Mouse (Mus musculus) R1 (cell line): ENCODE data around the gene Sox30.

Experiments
- DNase-seq: peaks from one replicate; pipeline ENCODE4 v3.0.0-alpha.2; 2018; ENCODE audit warnings: low read depth, low spot score

Gene Sox30

DNA sequence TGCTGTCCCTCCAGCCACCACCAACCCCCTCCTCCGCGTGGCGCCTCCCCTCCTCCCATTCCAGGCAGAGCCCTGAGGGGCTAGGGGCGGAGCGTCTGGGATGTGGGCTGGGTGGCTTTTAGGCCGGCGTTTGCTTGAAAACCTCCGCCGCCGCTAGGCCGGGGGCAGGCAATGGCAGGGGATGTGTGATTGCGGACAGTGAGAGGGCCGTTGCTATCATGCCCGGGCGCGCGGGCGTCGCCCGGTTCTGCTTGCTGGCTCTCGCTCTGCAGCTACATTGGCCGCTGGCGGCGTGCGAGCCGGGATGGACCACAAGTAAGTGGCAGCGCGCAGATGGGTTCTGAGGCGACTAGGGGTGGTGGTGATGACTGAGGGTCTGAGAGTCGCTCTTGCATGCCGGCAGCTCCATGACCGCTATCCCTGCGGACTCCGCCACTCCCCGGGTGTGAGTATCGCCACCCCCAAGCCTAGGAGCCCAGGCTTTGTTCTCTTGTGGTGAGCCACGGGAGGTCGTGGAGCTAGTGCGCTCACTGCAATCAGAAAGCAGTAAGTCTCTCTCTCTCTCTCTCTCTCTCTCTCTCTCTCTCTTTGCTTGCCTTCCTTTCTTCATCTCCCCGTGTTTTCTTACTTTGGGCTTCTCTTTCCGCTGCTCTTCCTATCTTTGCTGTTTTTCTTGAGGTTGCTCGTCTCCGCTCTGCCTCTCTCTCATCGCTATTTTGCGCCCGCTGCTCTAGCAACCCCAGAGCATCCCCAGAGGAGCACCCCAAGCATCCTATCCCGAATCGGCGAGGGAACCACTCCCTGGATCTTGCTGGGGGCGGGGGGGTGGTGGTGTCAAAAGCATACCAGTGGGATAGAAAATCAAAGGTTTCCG lies 76.0 kb downstream of the Sox30 start, which contains the start of gene Adam19:
Adam19 (plus strand) TSS at position 97 of the 874 bp plus-strand sequence.
- peak; percentile 90 for DNase-seq

DNA sequence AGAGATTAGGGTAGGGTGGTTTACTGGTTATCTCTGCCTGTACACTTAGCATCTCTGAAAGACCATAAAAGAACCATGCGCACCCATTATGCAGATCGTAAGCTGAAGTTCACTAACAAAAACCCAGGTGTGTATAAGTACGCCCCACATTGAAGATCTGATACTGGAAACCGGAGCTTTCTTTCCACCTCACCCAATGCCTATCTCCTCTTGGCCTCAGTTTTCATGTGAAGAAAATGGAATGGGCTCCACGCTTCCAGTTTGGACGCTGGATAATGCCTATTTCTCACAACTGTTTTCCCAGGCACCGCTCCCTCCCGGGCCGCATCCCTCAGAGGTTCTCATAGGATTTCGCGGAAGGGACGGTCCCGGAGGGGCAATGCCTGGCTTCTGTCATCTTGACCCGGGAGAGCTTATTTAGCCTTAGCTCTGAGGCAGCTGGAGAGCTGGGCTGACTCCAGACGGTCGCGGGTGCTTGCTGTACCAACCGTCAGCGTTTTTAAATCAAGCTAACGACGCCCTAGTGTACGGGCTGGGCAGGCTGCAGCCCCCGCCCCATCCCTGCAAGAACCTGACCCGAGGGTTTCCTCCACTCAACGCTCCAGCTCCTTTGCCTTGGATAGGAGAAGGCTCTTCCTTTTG lies 76.8 kb downstream of the Sox30 start:
- DNase-seq, result peak; percentile 47

DNA sequence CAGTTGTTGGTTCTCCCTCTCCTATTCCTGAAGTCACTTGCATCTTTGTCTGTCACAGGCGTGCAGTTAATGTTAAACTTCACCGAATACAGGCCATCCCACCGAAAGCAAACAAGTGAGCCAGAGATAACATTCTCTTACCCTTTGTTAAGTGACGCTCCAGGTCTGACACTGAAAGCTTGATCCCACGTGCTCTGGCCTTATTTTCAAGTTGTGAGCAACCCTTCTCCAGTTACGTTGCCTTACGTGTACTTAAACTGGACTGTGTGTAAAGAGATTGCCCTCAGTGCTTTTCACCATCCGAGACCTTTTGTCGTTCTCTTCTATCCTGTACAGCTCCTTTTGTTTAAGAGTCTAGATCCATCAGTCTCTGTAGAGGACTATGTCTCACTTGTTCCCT lies 77.9 kb downstream of the Sox30 start:
- no peak for DNase-seq

DNA sequence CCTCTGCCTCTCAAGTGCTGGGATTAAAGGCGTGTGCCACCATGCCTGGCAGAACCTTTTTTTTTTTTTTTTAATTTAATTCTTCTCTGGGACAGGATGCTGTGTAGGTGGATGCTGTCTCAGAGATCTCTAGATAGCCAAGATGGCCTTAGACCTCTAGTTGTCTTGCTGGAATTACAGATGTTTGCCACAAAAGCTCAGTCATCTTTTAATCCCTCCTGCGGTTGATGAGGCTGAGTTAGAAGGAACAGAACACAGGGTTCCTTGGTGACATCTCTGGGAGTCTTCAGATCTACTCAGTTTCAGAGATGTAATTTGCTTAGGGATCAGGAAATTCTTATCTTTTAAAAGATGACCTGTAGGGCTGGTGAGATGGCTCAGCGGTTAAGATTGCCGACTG lies 78.8 kb downstream of the Sox30 start:
- DNase-seq, result no peak

DNA sequence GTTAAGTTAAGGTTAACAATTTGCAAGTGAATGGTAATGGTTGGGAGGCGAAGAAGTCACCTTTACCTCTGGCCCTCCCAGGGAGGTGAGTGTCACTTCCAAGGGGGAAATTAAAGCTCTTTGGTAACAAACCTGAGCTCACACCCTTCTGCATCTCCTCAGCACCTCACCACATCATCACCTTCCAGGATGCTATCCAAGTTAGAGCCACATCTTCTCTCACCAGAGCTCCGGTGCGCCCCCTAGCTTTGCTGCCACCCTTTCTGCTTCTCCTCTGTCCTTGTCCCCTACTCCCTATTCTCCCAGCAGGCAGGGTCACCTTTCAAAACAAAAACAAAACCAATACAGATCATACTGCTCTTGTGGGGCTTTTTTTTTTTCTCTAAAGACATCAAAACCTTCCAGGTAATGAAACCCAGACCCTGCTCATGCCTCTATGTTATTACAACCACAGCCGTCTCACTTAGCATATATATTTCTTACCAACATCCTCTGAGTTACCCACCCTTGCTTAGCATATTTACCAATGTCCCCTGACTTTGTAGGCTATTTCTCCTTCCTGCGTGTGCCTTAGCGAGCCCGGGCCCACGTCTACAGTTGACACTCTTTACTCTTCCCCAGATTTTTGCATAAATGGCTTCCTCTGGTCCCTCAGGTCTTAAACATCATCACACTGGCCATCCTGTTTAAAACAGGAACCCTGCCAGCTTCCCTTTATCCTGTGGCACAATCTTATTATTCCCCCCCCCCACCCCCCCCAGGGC lies 80.0 kb downstream of the Sox30 start:
- peak; percentile 55 for DNase-seq

DNA sequence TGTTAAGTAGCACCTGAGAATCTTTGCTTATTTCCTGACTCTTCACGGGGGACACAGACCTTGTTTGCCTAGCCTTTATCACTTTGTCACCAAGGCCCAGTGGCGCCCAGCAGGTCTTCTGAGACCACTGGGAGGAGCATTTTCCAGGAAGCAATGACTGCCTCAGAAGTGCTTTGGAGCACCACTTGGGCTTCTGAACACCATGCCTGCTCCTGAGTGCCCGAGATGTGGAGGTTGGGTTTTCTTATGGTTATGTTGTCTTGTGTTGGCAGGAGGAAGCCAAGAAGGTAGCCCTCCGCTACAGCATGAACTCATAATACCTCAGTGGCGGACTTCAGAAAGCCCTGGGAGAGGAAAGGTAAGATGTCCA lies 80.5 kb downstream of the Sox30 start:
- DNase-seq, result no peak

DNA sequence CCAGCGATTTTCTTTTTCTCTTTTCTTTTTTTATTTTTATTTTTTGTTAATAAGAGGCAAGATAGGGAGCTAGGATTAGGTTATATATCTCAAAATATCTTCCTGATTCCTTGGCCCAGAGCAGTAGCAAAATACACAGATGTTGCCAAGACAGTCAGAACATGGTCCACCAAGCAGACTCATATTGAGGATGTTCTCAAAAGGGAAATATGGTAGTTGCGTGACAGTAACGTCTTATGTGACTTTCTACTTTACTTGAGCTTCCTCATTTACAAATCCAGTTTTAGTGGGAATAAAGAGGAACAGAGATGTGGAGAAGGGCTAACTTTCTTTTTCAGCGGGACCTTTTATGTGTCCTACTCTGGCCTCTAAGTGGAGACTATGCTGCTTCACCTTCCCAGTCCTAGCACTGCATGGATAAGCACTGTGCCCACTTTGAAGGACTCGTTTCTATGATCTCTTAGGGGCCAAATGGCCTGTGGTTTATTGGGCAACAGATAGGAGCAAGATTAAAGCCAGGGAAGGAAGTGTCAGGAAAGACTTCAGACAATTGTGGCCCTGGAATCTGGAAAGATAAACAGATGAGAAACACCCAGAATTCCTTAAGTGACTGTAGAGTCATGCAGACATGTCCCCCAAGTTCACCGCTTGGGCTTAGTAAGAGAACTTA lies 81.8 kb downstream of the Sox30 start:
- no peak for DNase-seq

DNA sequence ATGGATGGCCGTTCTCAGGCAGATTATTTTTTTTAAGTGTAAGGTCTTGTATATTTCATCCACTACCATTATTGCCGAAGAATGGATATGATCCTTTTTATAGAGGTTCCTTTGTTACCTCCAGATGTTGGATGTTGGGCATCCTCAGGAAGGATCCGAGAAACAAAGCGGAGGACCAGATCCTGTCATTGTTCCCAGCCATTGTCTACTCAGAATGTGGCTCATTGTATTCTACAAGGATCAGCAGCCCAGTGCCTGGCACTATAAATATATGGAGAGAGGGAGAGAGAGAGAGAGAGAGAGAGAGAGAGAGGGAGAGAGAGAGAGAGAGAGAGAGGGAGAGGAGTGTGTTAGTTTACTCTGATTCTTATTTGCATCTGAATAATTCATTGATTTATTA lies 82.5 kb downstream of the Sox30 start:
- no peak for DNase-seq

DNA sequence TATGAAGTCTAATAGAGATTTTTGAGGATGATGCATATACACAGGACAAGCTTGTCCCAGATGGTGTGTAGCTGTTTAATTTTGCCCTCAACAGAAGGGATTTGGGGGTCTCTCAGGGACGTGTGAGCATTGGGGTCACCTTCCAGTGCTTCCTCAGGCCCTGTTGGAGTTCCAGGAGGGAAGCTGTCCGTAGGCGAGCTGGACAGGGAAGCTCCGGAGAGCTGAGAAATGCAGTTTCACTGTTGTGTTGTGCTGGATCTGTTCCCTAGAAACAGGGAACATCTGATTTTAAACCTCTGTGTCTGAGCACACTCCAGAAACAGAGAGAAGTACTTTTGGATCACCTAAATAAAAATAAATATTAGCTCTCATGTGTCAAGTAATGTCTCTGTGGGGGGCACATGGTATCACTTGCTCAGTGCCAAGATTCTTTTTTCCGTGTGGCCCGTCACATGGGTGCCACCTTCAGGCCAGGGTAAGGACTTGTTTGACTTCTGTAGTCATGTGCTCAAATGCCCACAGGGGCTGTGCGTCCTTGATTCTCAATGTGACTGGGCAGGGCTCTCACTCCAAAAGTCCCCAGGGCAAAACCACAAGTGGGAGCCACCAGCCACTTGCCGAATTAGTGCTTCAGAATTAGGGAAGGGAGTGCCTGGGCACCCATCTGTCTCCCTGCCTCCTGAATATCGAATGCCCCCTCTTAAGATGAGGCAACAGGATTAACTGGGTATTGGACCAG lies 83.1 kb downstream of the Sox30 start:
- DNase-seq, result peak; percentile 34

DNA sequence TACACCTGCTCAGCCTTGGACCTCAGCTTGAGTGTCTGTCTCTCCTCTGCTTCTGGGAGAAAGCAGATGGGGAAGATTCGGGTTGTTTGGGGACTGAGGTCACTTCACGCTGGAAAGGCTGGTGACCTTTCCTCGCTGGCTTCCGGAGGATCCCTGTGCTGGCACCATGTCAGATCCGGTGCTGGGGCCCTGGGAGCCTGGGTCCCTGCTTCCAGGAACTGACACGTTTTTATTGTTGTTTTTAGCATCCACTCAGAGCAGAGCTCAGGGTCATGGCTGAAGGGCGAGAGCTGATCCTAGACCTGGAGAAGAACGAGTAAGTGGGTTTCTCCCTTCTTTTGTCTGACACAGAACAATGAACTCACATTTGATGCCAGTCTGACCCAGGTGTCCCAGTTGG lies 84.7 kb downstream of the Sox30 start:
- no peak for DNase-seq

DNA sequence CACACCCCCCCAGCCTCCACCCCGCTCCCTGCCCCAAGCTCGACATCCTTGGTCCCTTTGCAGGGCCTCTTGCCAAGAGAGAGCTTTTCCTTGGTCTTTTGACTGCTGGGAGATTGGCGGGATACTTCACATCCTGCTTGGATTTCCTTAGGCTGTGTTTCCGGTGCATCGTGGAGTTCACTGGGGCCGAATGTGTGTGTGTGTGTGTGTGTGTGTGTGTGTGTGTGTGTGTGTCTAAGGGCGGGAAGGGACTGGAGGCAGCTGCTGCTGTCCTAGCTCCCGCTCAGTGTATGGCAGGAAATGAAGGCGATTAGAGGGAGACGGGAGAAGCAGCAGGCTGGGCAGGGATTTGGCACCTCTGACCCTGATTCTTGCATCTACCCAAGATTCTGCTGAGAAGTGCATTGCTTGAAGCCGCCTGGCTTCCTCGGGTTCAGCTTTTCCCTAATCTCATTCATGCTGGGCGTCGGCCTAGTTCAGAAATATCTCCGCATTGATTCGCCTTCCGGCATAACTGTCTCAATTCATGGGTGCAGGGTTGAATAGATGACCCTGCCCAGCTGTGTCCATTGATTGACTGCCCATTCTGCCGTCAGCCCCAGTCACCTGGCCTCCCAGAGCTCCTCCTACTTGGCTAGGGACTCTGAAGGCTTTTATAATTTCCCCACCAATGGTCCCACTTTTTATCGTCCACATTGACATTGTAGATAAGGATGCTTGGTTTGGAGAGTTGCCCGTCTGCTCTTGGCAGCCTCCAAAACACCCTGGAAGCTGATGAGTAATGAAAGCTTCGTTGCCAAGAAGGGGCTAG lies 85.3 kb downstream of the Sox30 start:
- DNase-seq, result peak; percentile 50
